Mouse (Mus musculus) frontal cortex, adult (tissue): ENCODE results near the gene Shd.
A peak's percentile ranks its signal among the peaks of the same experiment; 100 is the strongest.

Source experiments
- ATAC-seq: cut with Nextera tagmentation; 2 replicates; pipeline ENCODE4 v1.9.2; 2017; ENCODE audit warnings: mild to moderate bottlenecking, moderate library complexity, mixed read lengths; ENCODE audit not compliant: low TSS enrichment

The Shd gene

DNA sequence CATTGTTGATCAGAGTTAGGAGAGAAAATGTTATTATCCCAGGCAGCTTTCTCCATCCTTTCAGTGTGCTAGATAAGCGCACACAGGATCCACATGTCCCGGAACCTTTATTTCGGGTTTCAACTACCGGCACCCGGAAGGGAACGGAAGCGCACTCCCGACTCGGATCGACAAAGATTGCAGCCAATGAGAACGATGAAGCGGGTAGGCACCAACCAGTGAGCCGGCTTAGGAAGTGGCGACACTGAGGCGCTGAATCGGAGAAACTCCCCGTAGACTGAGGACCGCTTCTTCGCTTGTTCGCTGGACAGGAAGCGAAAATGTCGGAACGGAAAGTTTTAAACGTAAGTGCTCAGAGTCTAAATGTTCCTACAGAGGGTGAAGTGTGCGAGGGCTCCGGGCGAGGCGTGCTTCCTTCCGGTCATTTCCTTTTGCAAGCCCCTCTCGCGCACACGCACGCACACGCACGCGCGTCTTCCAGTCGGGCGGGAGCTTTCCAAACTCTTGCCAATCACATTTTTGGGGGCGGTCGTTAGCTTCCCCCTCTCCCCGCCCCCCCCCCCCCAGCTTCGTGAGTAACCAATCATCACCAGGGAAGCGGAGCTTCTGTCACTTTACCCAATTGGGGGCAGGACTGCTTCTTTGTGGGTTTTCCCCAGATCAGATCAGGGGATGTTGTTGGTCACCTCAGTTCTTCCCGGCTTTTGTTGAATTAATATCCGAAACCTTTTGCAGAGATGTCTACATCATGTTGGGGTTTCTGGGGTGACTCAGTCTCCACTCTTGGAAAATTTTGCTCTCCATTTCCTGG is 11.1 kb upstream of the Shd start, which contains the start of gene Yju2:
Gene Yju2, plus strand, starts transcription at position 182 of the 811 bp plus-strand sequence.
- ATAC-seq: peak; percentile 85

DNA sequence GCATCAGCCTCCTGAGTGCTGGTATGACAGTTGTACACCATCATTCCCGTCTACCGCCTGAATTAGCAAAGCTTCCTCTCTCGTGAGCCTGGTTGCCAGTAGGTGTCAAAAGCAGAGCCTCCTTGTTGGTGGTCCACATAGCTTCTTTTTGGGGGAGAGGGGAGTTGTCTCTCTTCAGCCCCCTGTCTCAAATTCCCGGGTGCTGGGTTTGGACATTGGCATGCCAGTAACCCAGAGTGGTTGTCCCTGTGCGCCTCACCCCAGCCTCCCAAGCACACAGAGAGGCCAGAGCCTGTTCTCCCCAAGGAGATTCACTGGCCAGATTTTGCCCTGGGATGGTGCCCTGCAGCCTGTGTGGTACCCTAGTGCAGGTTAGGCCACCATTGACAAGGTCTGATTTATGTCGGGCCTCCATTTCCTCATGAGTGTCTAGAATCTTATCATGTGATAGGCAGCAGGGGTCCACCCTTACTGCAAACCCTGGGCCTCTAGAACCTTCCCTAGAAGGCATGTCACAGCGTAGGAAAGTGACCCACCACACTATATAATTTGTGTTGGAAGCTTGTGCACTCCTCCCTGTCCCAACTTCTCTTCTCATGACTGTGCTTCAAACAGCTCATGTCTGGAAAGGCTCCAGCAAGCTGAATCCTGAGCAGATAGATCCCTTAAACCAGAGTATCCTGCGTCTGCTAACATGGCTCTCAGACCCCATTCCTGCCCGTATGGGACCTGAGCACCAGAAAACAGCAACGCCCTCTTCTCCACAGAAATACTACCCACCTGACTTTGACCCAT is 10.1 kb upstream of the Shd start:
- ATAC-seq: no peak

DNA sequence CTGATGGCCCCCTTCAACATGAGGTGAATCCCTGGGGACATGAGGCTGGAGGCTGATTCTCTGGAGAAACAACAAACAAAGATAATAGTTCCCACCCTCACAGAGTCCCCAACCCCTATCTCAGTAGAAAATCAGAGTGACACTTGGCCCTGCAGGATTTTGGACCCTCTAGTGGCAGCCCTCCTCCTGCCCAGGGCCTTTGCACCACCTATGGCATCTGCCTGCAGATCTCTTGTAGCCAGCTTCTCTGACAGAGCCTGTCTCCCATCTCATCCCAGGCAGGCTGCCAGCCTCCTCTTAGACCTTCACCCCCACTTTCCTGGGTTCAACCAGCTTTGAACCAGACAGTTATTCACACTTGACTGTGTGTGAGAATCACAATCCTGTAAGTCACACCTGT is 9.5 kb upstream of the Shd start:
- no peak for ATAC-seq

DNA sequence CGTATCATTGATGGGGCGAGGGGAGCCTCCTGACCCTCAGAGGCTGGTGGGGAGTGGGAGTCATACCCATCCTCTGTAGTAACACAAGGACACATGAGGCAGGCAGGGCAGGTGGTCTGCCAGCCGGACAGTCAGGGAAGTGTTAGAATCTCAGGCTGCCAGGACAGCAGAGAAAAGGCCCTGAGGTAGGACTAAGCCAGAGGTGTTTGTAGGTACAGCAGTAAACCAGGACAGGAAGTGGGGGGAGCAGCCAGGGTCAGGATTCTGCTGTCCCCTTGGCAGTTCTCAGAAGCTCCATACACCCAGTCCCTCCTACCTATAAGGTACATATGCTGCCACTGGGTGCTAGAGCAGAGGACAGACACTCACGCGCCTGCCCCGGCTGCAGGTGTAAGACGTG is 8.6 kb upstream of the Shd start:
- ATAC-seq: no peak

DNA sequence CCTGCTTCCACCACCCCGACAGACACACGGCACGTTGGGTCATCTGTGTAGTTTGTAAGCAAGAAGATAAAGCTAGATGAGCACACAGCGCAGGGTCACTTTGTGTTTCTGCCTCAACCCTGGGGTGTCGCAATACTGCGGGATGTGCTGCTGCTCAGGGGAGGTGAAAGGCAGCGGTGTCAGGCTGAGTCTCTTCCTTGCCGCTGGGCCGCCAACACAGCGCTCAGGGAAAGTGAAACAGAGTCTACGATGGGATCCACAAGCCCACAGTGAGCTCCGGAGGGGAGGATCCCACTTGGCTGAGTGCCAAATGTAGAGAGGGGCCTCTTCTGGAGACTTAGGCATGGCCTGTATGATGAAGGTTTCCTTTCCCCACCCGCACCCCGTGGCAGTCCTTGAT is 7.1 kb upstream of the Shd start:
- ATAC-seq: no peak

DNA sequence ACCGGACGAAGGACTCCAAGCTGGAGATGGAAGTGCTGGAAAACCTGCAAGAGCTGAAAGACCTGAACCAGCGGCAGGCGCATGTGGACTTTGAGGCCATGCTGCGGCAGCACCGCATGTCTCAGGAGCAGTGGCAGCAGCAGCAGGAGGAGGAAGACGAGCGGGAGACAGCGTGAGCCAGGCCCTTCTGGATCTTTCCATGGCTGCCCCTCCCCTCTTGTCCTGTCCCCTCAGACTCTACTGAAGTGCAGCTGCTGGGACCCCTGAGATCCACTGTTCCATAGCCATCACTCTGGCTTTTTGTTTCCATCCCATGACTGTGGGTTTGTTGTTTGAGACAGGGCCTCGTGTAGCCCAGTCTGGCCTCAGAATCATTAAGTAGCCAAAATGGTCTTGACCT is 5.8 kb upstream of the Shd start:
- ATAC-seq: no peak

DNA sequence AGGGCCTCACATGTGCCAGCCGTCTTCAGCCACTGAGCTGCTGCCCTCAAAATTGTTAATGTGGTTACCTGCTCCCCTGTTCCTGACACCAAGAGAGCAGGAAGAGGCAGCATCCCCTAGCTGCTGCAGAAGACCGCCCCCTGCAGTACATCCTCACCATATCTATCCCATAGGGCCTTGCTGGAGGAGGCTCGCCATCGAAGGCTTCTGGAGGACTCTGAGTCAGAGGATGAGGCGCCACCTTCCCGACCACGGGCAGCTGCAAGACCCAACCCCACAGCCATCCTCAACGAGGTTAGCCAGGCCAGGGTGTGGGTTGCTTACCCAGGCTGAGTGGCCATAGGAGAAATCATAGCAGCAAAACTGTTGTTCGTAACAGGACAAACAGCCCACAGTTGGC is 5.3 kb upstream of the Shd start:
- ATAC-seq: no peak

DNA sequence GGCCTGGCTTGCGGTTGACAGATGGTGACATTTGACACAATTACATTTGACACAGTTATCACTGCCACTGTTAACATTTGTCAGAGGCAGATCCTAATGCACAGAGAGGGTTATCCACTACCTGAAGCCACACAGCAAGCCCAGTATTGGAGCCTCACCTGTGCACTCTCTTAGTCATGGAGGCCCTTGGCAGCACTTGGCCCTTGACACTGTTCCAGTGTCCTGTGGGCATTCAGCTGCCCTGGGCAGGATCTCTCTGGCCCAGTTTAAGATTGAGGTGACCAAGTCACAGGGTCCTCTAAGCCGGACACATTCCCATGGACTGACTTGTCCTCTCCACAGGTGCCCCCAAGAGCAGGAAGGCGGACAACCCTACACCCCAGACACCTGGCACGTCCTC is 3.1 kb upstream of the Shd start:
- no peak for ATAC-seq

DNA sequence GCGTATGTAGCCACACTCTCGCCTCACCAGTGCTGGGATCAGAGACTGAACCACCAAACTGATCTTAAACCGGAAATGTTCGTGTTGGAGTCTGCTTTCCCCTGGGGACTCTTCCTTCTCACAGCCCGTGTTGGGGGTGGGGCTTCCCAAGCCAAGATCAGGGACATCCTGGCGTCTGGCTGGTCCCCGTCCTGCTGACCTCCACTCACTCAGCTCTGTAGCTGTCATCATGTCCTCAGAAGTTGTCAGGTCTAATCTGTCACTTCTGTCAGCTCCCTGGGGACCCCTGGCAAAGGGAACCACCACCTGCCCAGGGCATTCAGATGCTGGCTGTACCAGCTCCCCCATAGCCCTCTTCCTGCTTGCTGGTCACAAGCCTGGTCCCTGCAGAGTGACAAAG is 2.1 kb upstream of the Shd start:
- ATAC-seq: no peak

DNA sequence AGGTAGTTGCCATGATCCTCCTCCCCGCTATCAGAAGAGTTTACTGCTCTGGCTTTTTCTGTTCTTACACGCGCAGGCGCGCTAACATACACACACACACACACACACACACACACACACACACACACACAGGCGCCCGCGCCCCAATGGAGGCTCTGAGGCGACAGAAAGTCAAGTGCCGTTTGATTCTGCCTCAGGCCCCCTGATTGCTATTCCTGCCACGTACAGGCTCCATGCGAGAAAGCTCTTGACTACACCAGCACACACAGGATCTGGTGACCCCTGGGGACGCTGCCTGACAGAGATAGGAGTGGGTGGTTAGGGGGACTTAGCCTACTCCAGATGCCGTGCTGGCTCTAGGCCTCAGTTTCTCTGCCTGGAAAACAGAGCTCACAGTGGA is 707 bp upstream of the Shd start:
- no peak for ATAC-seq

DNA sequence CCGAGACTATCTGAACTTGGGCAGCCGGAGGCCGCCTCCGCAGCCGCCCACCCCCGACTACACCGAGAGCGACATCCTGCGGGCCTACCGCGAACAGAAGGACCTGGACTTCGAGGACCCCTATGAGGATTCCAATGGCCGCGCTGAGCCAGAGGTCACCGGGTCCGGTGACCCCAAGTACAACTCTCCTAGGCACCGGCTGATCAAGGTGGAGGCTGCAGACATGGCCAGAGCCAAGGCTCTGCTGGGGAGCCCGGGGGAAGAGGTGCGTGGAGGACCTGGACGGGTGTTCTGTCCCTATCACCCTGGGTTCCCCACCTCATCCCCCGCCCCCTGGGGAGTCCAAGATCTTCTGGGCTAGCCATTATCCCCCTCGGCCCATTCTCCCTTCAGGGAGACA is 1.2 kb downstream of the Shd start:
- ATAC-seq: no peak

DNA sequence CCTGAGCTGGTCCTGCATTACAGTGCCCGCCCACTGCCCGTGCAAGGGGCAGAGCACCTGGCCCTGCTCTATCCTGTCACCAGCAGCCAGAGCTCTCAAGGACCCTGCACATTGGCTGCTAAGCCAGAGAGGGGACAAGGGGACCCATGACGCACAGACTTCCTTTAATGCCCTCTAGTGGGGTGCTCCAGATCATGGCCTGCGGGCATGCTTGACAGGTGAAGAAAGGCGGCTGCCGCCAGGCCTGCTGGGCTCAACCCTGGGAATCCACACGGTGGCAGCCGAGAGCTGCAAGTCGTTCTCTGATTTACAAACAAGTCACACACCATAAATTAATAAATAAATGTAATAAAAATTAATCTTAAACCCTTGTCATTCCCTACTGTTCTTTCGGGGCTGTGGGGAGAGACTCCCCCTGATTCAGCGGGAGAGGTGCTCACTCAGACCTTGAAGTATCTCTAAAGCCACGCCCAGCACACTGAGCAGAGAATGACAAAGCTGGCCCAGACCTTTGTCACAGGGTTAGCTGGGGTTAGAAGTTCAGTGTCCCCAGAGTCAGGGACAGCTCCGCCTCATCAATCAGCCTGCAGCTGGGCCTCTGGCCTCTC is 6.1 kb downstream of the Shd start:
- peak; percentile 76 for ATAC-seq

DNA sequence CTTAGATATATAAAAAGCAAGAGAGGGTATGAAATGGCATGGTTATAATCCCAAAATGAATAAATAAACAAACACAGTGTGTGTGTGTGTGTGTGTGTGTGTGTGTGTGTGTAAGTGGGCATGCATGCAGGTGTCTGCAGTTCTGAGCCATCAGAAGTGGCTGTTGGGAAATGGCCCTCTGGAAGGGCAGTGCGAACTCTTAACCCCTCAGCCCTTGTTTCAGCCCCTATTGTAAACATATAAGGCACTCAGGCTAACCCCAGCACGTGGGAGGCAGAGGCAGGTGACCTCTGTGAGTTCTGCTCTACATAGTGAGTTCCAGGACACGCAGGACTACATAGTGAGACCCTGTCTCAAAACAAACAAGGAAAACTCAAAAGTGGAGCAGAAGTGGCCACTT is 7.0 kb downstream of the Shd start:
- ATAC-seq: no peak

DNA sequence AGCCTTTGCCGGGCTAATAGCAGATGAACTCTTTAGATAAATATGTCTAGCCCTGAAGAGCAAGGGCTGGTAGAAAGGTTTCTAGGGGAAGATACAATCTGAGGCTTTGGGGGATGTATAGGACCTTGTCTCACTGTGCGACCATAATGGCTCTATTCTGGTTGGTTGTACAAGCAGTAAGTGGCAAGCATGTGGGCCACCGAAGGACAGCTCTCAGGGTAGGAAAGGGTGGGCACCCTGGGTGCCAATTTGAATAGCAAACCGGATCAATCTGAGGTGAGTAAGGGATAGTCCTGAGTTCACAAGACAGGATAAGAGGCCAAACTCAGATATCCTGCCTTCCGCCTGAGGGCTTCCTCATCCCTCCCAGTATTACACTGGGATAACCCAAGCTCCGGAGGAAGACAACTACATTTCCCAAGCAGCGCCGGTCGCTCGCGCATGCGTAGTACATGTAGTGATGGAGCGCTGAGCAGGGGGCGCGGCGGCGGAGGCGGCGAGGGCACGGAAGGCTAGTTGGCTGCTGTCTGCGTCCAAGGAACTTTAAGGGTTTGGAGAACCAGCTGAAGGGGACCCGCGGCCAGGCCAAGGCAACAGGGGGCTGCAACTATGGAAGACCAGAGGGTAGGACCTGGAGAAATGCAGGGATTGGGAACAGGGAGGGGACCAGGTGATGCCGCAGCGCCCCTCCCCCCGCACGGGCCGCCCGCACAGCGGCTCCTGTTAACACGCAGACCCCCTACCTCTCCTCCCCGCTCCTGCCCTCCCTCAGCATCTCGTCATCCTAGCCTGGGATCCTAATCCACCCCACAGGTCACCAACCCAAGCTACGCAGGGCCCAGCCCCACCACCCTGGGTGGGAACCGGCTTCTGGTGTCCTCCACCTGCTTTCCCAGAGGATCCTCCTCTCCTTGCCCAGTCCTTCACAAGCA is 16.0 kb downstream of the Shd start, which contains the start of gene Fsd1:
Gene Fsd1, plus strand, starts transcription at position 480 of the 932 bp plus-strand sequence.
- peak; percentile 97 for ATAC-seq

DNA sequence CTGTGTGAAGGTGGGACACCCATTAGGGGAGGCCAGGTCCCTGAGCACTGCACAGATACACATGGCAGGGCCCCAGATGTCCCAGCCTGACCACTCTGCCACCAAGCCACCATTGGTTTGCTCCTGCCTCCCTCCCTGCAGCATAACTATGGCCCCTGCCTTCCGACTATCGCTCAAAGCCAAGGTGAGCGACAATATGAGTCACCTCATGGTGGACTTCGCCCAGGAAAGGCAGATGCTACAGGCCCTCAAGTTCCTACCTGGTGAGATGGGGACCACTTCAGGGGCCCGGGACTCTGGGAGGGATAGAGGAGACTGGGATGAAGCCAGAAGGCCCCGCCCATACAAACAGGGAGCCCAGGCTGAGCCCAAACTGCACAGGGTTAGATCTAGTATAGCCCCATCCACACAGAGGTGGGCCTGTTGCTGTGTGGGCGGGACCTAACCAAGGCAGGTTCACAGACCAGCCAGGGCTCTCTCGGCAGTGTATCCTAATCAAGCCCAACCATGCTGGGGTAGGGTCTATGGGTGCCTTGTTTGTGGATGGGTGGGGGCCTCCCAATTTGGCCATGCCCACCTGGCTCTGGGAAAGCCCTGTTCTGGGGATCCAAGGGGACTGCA is 20.1 kb downstream of the Shd start:
- ATAC-seq: no peak

DNA sequence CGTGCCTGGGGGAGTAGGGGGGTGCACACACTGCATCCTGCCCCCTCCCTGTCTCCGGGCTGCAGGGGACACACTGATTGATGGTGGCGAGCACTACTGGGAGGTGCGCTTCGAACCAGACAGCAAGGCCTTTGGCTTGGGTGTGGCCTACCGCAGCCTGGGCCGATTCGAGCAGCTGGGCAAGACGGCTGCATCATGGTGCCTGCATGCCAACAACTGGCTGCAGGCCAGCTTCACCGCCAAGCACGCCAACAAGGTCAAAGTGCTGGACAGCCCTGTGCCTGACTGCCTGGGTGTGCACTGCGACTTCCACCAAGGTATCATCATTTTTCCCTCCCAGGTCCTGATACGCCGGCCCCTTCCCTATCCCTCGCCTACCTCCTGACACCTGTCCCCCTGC is 25.7 kb downstream of the Shd start:
- ATAC-seq: no peak

DNA sequence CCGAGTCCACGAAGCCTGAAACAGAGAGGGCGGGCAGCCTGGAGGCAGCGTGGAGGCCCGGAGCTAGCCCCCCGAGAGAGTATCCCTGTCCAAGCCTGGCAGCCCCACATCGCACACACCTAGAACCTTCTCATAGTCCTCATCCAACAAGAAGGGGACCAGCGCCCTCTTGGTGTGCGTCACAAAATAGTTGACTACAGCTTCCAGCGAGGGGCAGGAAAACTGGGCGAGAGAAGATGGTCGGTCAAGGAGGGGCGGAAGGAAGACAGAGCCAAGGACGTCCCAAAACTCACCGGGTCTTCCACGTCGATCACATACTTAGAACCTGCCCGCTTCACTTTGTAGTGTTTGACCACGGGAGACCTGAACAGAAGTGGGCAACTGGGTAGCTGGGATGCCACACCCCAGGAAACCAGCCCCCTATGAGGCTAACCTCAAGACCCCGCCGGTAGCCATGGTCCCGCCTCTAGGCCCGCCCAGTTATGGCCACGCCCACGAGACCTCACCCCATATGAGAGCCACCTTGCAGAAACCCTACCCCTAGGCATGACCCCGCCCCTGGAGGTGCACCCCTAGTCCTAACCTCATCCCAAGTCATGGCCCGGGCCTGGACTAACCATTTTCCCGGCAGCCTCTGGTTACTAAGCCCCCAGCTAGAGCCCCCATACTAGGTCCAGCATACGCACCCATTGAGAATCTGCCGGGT is 29.7 kb downstream of the Shd start:
- ATAC-seq: no peak

DNA sequence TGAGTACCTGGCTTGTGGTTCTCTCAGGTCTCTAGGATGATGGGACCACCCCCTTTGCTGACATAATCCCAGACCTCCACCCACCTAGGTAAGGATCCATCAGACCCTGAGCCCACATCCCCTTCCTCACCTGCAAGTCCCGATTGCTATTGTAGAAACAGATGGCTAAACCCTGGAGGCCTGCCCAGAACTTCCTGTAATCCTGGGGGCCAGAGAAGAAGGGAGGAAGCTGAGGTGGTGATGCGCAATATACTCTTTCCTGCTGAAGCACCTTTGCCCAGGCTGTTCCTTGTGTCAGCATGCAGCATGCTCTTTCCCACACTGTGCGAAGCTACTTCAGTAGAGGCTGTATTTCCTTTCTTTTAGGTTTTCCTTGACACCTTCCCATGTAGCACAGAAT is 32.7 kb downstream of the Shd start:
- no peak for ATAC-seq

DNA sequence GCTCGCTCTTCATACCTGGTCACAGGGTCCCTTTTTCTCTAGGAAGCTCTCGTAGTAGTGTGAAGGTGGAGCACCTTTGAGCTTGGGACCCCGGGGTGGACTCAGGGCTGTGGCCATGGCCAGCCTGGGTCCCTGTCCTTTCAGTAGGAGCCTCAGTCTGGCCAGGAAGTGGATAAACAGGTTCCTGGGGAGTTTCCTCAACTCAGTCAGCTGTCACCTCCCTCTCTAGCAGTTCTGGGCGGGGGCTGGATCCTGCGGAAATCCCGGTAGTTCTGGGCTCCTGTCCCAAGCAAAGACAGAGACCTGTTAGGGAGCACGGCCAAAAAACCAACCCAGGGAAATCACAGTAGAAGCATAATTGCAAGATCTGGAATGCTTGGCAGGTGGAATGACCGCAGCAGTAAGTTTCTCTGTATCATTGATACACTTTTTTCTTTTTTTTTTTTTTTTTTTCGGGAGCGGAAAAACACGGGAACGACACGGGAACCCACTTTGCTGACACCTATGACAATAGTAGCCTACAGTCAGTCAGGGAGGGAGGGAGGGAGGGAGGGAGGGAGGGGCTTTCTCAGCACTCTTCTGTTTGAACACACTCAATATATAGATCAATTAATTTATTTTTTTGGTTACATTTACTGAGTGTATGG is 35.3 kb downstream of the Shd start, which contains the start of the genes Stap2 and Mpnd:
Gene Stap2, minus strand, starts transcription at position 170 of the 647 bp plus-strand sequence.
Gene Mpnd, plus strand, starts transcription at position 297 of the 647 bp plus-strand sequence.
- no peak for ATAC-seq

DNA sequence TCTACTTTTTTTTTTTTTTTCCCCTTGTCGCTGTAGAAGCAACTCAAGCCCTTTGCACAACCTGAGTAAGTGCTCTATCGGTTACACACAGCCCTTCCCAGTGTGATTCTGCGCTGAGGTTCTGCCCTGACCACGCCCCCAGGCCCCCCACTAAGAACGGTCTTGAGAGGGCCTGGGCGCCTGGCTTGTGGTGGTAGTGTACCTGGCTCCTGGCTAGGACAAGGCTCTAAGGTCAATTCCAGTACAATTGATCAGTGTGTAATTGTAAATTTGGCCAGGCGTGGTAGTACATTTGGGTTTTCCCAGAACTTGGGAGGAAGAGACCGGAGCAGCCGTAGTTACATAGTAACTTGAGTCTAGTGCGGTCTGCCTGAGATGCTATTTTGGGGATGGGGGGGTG is 36.7 kb downstream of the Shd start:
- no peak for ATAC-seq
